Mouse (Mus musculus): ENCODE data around the gene Dzip1. TPM values are rescaled to one million over a fixed set of nuclear protein-coding genes. Genes with fewer than 3 reads are reported as not detected.

The Dzip1 gene
- total and polyA plus RNA-seq, 3 experiments, result 0.16 to 0.83 (median 0.51) TPM

- Histone ChIP-seq H3K4me3 (replicated peaks in 1 of 3; ENCODE audit: low read depth in 2 of 3, low read length in 2 of 3, poor library complexity in 1 of 3) (no peak overlapping the region), H3K4me2 (ENCODE audit: insufficient read depth, low read depth, poor library complexity, severe bottlenecking) (no peak overlapping the region), H3K79me2 (replicated peaks; ENCODE audit: control insufficient read depth, extremely low read depth, insufficient read depth, poor library complexity, severe bottlenecking) (no peaks in the 10 kb centered on the region), H3K27ac (ENCODE audit: insufficient read depth, low read depth) (no peak overlapping the region), H3K9ac (ENCODE audit: insufficient read depth, low read depth) (no peak overlapping the region), H3K27me3 (replicated peaks) (no peaks in the 10 kb centered on the region), H3K4me1 (ENCODE audit: control insufficient read depth in 1 of 2, insufficient read depth in 2 of 2) (peaks cover 5 to 20% of the 10 kb centered on the region in 2 experiments), H3K9me3 (replicated peaks; ENCODE audit: low read length) (no peaks in the 10 kb centered on the region), H3K36me3 (replicated peaks in 1 of 2; ENCODE audit: control insufficient read depth in 1 of 2, insufficient read depth in 1 of 2, low read length in 1 of 2) (no peaks in the 10 kb centered on the region)
- dilution Hi-C loops (cut with MboI; ENCODE audit: extremely low pct_ligation_motif_present, extremely low pct_unique_long_range_greater_than_20kb, low sequenced_read_pairs) (no loop called here), in situ Hi-C loops (cut with MboI; ENCODE audit: low pct_ligation_motif_present, low pct_unique_long_range_greater_than_20kb, low sequenced_read_pairs) (loop anchor here (10.0 kb wide), 1 partner anchor 89 kb away; no protein-coding TSS in a partner anchor)
- no peak for DNase-seq (ENCODE audit: extremely low read depth)
- TF ChIP-seq ZC3H11A (IDR thresholded peaks at IDR 0.05; ENCODE audit: low read depth, low read length), result no peak
- no peak for TF ChIP-seq SMC3 (IDR thresholded peaks at IDR 0.05; ENCODE audit: low read depth, low read length)
- no peak for TF ChIP-seq MEF2A (IDR thresholded peaks at IDR 0.05; ENCODE audit: borderline replicate concordance, low read depth, low read length)
- TF ChIP-seq GABPA (IDR thresholded peaks at IDR 0.05; ENCODE audit: insufficient replicate concordance, low read depth, low read length), result no peak
These were observed 11.6 kb downstream of the Dzip1 start for GRCm38 (mm10) chr14:118913651-118914050.

- H3K27me3 ChIP-seq (replicated peaks), result no peaks in the 10 kb centered on the region
- no peak for DNase-seq (ENCODE audit: extremely low read depth)
- no peak for TF ChIP-seq CTCF (conservative IDR thresholded peaks at IDR 0.05 in 1 of 2, IDR thresholded peaks at IDR 0.05 in 1 of 2; ENCODE audit: low read depth in 2 of 2, low read length in 2 of 2)
- TF ChIP-seq MAFK (IDR thresholded peaks at IDR 0.05; ENCODE audit: insufficient replicate concordance, low read length), result no peak
- no peak for TF ChIP-seq POLR2A (IDR thresholded peaks at IDR 0.05; ENCODE audit: low read depth, low read length)
- TF ChIP-seq HCFC1 (IDR thresholded peaks at IDR 0.05; ENCODE audit: low read depth, low read length), result no peak
- H3K4me3 ChIP-seq (replicated peaks in 1 of 3; ENCODE audit: low read depth in 2 of 3, low read length in 2 of 3, poor library complexity in 1 of 3), result no peak overlapping the region
- in situ Hi-C loops (cut with MboI; ENCODE audit: low pct_ligation_motif_present, low pct_unique_long_range_greater_than_20kb, low sequenced_read_pairs), result loop anchor here (10.0 kb wide), 1 partner anchor 87 kb away; no protein-coding TSS in a partner anchor
- H3K4me2 ChIP-seq (ENCODE audit: insufficient read depth, low read depth, poor library complexity, severe bottlenecking), result no peak overlapping the region
- H3K4me1 ChIP-seq (ENCODE audit: control insufficient read depth in 1 of 2, insufficient read depth in 2 of 2), result peaks cover 5 to 20% of the 10 kb centered on the region in 2 experiments
- no peaks in the 10 kb centered on the region for H3K9me3 ChIP-seq (replicated peaks; ENCODE audit: low read length)
- no peak overlapping the region for H3K27ac ChIP-seq (ENCODE audit: insufficient read depth, low read depth)
- dilution Hi-C loops (cut with MboI; ENCODE audit: extremely low pct_ligation_motif_present, extremely low pct_unique_long_range_greater_than_20kb, low sequenced_read_pairs), result no loop called here
- no peaks in the 10 kb centered on the region for H3K79me2 ChIP-seq (replicated peaks; ENCODE audit: control insufficient read depth, extremely low read depth, insufficient read depth, poor library complexity, severe bottlenecking)
- H3K36me3 ChIP-seq (replicated peaks in 1 of 2; ENCODE audit: control insufficient read depth in 1 of 2, insufficient read depth in 1 of 2, low read length in 1 of 2), result peaks cover 0 to 2% of the 10 kb centered on the region in 2 experiments
- H3K9ac ChIP-seq (ENCODE audit: insufficient read depth, low read depth), result no peak overlapping the region
These were observed 13.7 kb downstream of the Dzip1 start for GRCm38 (mm10) chr14:118911521-118911920.

- Histone ChIP-seq H3K9me3 (replicated peaks; ENCODE audit: low read length) (no peaks in the 10 kb centered on the region), H3K27ac (ENCODE audit: insufficient read depth, low read depth) (no peak overlapping the region), H3K27me3 (replicated peaks) (no peaks in the 10 kb centered on the region), H3K4me1 (ENCODE audit: control insufficient read depth in 1 of 2, insufficient read depth in 2 of 2) (peaks cover 5 to 20% of the 10 kb centered on the region in 2 experiments), H3K9ac (ENCODE audit: insufficient read depth, low read depth) (peak overlapping the region; percentile 21; the same call in 1 of the 2 replicates), H3K79me2 (replicated peaks; ENCODE audit: control insufficient read depth, extremely low read depth, insufficient read depth, poor library complexity, severe bottlenecking) (no peaks in the 10 kb centered on the region), H3K36me3 (replicated peaks in 1 of 2; ENCODE audit: control insufficient read depth in 1 of 2, insufficient read depth in 1 of 2, low read length in 1 of 2) (peaks cover 0 to 3% of the 10 kb centered on the region in 2 experiments), H3K4me3 (replicated peaks in 1 of 3; ENCODE audit: low read depth in 2 of 3, low read length in 2 of 3, poor library complexity in 1 of 3) (peak overlapping the region; percentile 11 to 34 (median 29)), H3K4me2 (ENCODE audit: insufficient read depth, low read depth, poor library complexity, severe bottlenecking) (peak overlapping the region; percentile 74)
- DNase-seq (ENCODE audit: extremely low read depth), result peak; percentile 55
- in situ Hi-C loops (cut with MboI; ENCODE audit: low pct_ligation_motif_present, low pct_unique_long_range_greater_than_20kb, low sequenced_read_pairs) (loop anchor here (10.0 kb wide), 1 partner anchor 86 kb away; no protein-coding TSS in a partner anchor), dilution Hi-C loops (cut with MboI; ENCODE audit: extremely low pct_ligation_motif_present, extremely low pct_unique_long_range_greater_than_20kb, low sequenced_read_pairs) (no loop called here)
- TF ChIP-seq IRF4 (IDR thresholded peaks at IDR 0.05; ENCODE audit: low read depth, low read length), result peak; percentile 50; the same call in 1 of the 2 replicates
- TF ChIP-seq MAFK (IDR thresholded peaks at IDR 0.05; ENCODE audit: insufficient replicate concordance, low read length), result peak; percentile 91
- no peak for TF ChIP-seq TCF12 (IDR thresholded peaks at IDR 0.05; ENCODE audit: low read depth, low read length)
- peak; percentile 30; the same call in 1 of the 2 replicates for TF ChIP-seq BHLHE40 (IDR thresholded peaks at IDR 0.05; ENCODE audit: low read depth, low read length)
- TF ChIP-seq MXI1 (IDR thresholded peaks at IDR 0.05; ENCODE audit: low read depth, low read length), result 0 out of 2 replicates have a peak, but pooled peaks have one; percentile 22
- peak; percentile 68 for TF ChIP-seq RAD21 (IDR thresholded peaks at IDR 0.05; ENCODE audit: low read depth, low read length)
- peak in 1 of 2 experiments; percentile 76; a peak in 3 of 4 replicates for TF ChIP-seq CTCF (conservative IDR thresholded peaks at IDR 0.05 in 1 of 2, IDR thresholded peaks at IDR 0.05 in 1 of 2; ENCODE audit: low read depth in 2 of 2, low read length in 2 of 2)
- peak; percentile 57 for TF ChIP-seq SMC3 (IDR thresholded peaks at IDR 0.05; ENCODE audit: low read depth, low read length)
- TF ChIP-seq ELF1 (IDR thresholded peaks at IDR 0.05; ENCODE audit: low read depth, low read length), result 0 out of 2 replicates have a peak, but pooled peaks have one; percentile 14
- TF ChIP-seq MAX (IDR thresholded peaks at IDR 0.05; ENCODE audit: low read length), result no peak
These were observed 14.7 kb downstream of the Dzip1 start for GRCm38 (mm10) chr14:118910332-118911222.

Data from CH12.LX (cell line).